ENCODE assay signal across 15 mouse cellular contexts in genomic region chr9:69667064-69667533, GRCm38 (mm10).
DNase-seq lines count a peak whose midpoint lies in the region; ATAC-seq and TF ChIP-seq lines count a peak whose summit lies in the region.
"Had no signal": no experiment of that assay in that cellular context is flagged by ENCODE, and none has a peak within 500 bp of the region (broad histone marks: within the 10 kb centered on the region; RNA-seq: fewer than 3 reads in every experiment).

No protein-coding gene starts in this region.

- intact Hi-C loops in left cerebral cortex, postnatal 25 days (cut with DNase I), result no loop called here

- TF ChIP-seq EP300 in liver, postnatal 0 days (IDR thresholded peaks at IDR 0.05; ENCODE audit: low read depth), result no peak

- H3K4me3 ChIP-seq in forebrain, embryonic 14.5 days (ENCODE audit: low read depth, low read length), result no peak overlapping the region
- no peak overlapping the region for H3K4me3 ChIP-seq in forebrain, embryonic 12.5 days (replicated peaks)
- H3K4me3 ChIP-seq in liver, postnatal 0 days (ENCODE audit: low read depth, low read length), result no peak overlapping the region
- H3K4me3 ChIP-seq in liver, embryonic 12.5 days, result no peak overlapping the region
- no peak overlapping the region for H3K4me3 ChIP-seq in layer of hippocampus, adult 2 months
- H3K4me3 ChIP-seq: heart, embryonic 15.5 days; kidney, embryonic 15.5 days; limb, embryonic 10.5 days; neural tube, embryonic 13.5 days had no signal

- ATAC-seq in forebrain, embryonic 14.5 days, result peak; percentile 35; the same call in 1 of the 2 replicates
- no peak for ATAC-seq in forebrain, embryonic 12.5 days (ENCODE audit: low FRiP score)
- ATAC-seq in liver, postnatal 0 days, result peak; percentile 63
- ATAC-seq in liver, embryonic 12.5 days, result no peak
- ATAC-seq in CD4-positive, CD25-positive, alpha-beta regulatory T cell, adult 4 months, result no peak

- H3K9me3 ChIP-seq in forebrain, embryonic 14.5 days (replicated peaks; ENCODE audit: control insufficient read depth, low read length), result no peaks in the 10 kb centered on the region
- H3K9me3 ChIP-seq in forebrain, embryonic 12.5 days, result no peaks in the 10 kb centered on the region
- no peaks in the 10 kb centered on the region for H3K9me3 ChIP-seq in liver, postnatal 0 days (ENCODE audit: low read length)
- no peaks in the 10 kb centered on the region for H3K9me3 ChIP-seq in liver, embryonic 12.5 days (replicated peaks)
- H3K9me3 ChIP-seq: heart, embryonic 15.5 days; kidney, embryonic 15.5 days; limb, embryonic 10.5 days; neural tube, embryonic 13.5 days had no signal

- no peak overlapping the region for H3K4me2 ChIP-seq in forebrain, embryonic 14.5 days (ENCODE audit: low read length)
- no peak overlapping the region for H3K4me2 ChIP-seq in forebrain, embryonic 12.5 days
- no peak overlapping the region for H3K4me2 ChIP-seq in liver, postnatal 0 days (ENCODE audit: low read depth, low read length)
- no peak overlapping the region for H3K4me2 ChIP-seq in liver, embryonic 12.5 days
- H3K4me2 ChIP-seq: heart, embryonic 15.5 days; kidney, embryonic 15.5 days; neural tube, embryonic 13.5 days had no signal

- no peak for TF ChIP-seq CTCF in liver, postnatal 0 days (IDR thresholded peaks at IDR 0.05; ENCODE audit: low read depth)
- no peak for TF ChIP-seq CTCF in layer of hippocampus, adult 2 months (conservative IDR thresholded peaks at IDR 0.05)

- H3K27me3 ChIP-seq in forebrain, embryonic 14.5 days (replicated peaks; ENCODE audit: control insufficient read depth, insufficient read depth, low read length), result peaks cover 66% of the 10 kb centered on the region
- H3K27me3 ChIP-seq in forebrain, embryonic 12.5 days, result peaks cover 90% of the 10 kb centered on the region
- H3K27me3 ChIP-seq in liver, postnatal 0 days (ENCODE audit: insufficient read depth, low read length), result peaks cover 35% of the 10 kb centered on the region
- H3K27me3 ChIP-seq in liver, embryonic 12.5 days (replicated peaks), result peaks cover 61% of the 10 kb centered on the region

- H3K27ac ChIP-seq in forebrain, embryonic 14.5 days (ENCODE audit: low read depth, low read length), result no peak overlapping the region
- H3K27ac ChIP-seq in forebrain, embryonic 12.5 days, result no peak overlapping the region
- no peak overlapping the region for H3K27ac ChIP-seq in liver, postnatal 0 days (ENCODE audit: low read depth)
- H3K27ac ChIP-seq in liver, embryonic 12.5 days, result no peak overlapping the region
- no peak overlapping the region for H3K27ac ChIP-seq in layer of hippocampus, adult 2 months
- H3K27ac ChIP-seq: heart, embryonic 15.5 days; kidney, embryonic 15.5 days; limb, embryonic 10.5 days; macrophage; neural tube, embryonic 13.5 days had no signal

- no peak overlapping the region for H3K9ac ChIP-seq in forebrain, embryonic 14.5 days (ENCODE audit: low read length)
- no peak overlapping the region for H3K9ac ChIP-seq in forebrain, embryonic 12.5 days
- no peak overlapping the region for H3K9ac ChIP-seq in liver, postnatal 0 days (replicated peaks)
- H3K9ac ChIP-seq in liver, embryonic 12.5 days, result no peak overlapping the region
- H3K9ac ChIP-seq: heart, embryonic 15.5 days; kidney, embryonic 15.5 days; neural tube, embryonic 13.5 days had no signal

- DNase-seq in forebrain, embryonic 14.5 days (ENCODE audit: low spot score), result peak; percentile 81
- peak; percentile 44 for DNase-seq in liver, postnatal 0 days
- DNase-seq in NIH3T3 (ENCODE audit: low read depth), result peak; percentile 9
- DNase-seq in layer of hippocampus, adult 2 months (ENCODE audit: low spot score in 2 of 2), result peak; percentile 42 to 45
- no peak for DNase-seq in left cerebral cortex, postnatal 25 days (ENCODE audit: low spot score in 2 of 2)
- DNase-seq: spleen, adult 18-20 months; thymus, adult 2 months had no signal

- H3K36me3 ChIP-seq in forebrain, embryonic 14.5 days (ENCODE audit: control insufficient read depth, insufficient read depth, low read length), result no peaks in the 10 kb centered on the region
- no peaks in the 10 kb centered on the region for H3K36me3 ChIP-seq in forebrain, embryonic 12.5 days (replicated peaks)
- no peaks in the 10 kb centered on the region for H3K36me3 ChIP-seq in liver, postnatal 0 days (replicated peaks; ENCODE audit: insufficient read depth, low read length)
- H3K36me3 ChIP-seq in liver, embryonic 12.5 days, result no peaks in the 10 kb centered on the region
- H3K36me3 ChIP-seq: heart, embryonic 15.5 days; kidney, embryonic 15.5 days; limb, embryonic 10.5 days; neural tube, embryonic 13.5 days had no signal

- peaks cover 22% of the 10 kb centered on the region for H3K4me1 ChIP-seq in forebrain, embryonic 14.5 days (ENCODE audit: control insufficient read depth, insufficient read depth, low read length)
- peaks cover 33% of the 10 kb centered on the region for H3K4me1 ChIP-seq in forebrain, embryonic 12.5 days
- 0 out of 2 replicates have a peak, but pooled peaks cover 3% of the 10 kb centered on the region for H3K4me1 ChIP-seq in liver, postnatal 0 days (ENCODE audit: insufficient read depth)
- no peaks in the 10 kb centered on the region for H3K4me1 ChIP-seq in liver, embryonic 12.5 days

- 47% methylated on average over 7 of the region's 7 CpGs for WGBS in forebrain, embryonic 14.5 days
- 60% methylated on average over 7 of the region's 7 CpGs for WGBS in forebrain, embryonic 12.5 days
- WGBS in liver, postnatal 0 days (ENCODE audit: insufficient replicate concordance), result 43% methylated on average over 7 of the region's 7 CpGs
- WGBS in liver, embryonic 12.5 days (ENCODE audit: insufficient replicate concordance), result 52% methylated on average over 7 of the region's 7 CpGs

Comparison
In these comparisons a context has a peak if more than half of its experiments do, and no peak if none do; other contexts are left out.
1. ATAC-seq: peak in forebrain, embryonic 14.5 days (single experiment) and liver, postnatal 0 days (single experiment); none in forebrain, embryonic 12.5 days (single experiment), liver, embryonic 12.5 days (single experiment) and CD4-positive, CD25-positive, alpha-beta regulatory T cell, adult 4 months (single experiment).
2. DNase-seq: peak in forebrain, embryonic 14.5 days (single experiment), liver, postnatal 0 days (single experiment), NIH3T3 (single experiment) and layer of hippocampus, adult 2 months (2 of 2); none in left cerebral cortex, postnatal 25 days (0 of 2).